Mouse (Mus musculus) kidney, adult 2 months (tissue): ENCODE measurements around the gene Bcas3.

Source experiments
- CTCF ChIP-seq: fragments of 200-500 bp; conservative IDR thresholded peaks from 2 replicates; pipeline ENCODE4 v1.5.1; 2011; ENCODE audit warnings: low read depth, mild to moderate bottlenecking, control low read depth, low read length, moderate library complexity, mixed read lengths; ENCODE audit not compliant: insufficient read depth, insufficient read length
- POLR2A ChIP-seq: fragments of 200-500 bp; IDR thresholded peaks from one replicate; pipeline ENCODE4 v1.6.1; 2011; ENCODE audit warnings: low read depth, low read length, control low read depth

- TF ChIP-seq CTCF (no peak), POLR2A (no peak)
Observed at GRCm38 (mm10) chr11:85840803-85841145, 487.8 kb downstream of the Bcas3 start.
